Mouse (Mus musculus) CH12.LX (cell line): Measurements from ENCODE around the gene Tnni3. TPM values are rescaled to one million over a fixed set of nuclear protein-coding genes. Genes with fewer than 3 reads are reported as not detected.

Source experiments
- DNase-seq: peaks from one replicate; pipeline ENCODE4 v3.0.0-alpha.2; 2013; ENCODE audit errors: extremely low read depth
- H3K27ac ChIP-seq: 2 replicates; pipeline ENCODE4 v1.5.1; 2012; ENCODE audit warnings: low read depth, mild to moderate bottlenecking, control low read depth, moderate library complexity; ENCODE audit not compliant: insufficient read depth
- H3K27me3 ChIP-seq: replicated peaks from 2 replicates; pipeline ENCODE3; 2012; ENCODE audit warnings: inconsistent platforms
- H3K36me3 ChIP-seq, 2 experiments: replicated peaks in 1 of 2; 2 replicates each; pipeline versions ENCODE3 to v1.6.1; 2012; ENCODE audit warnings: inconsistent platforms in 1 of 2, low read length in 1 of 2, mild to moderate bottlenecking in 1 of 2, mixed read lengths in 1 of 2, moderate library complexity in 1 of 2; ENCODE audit not compliant: control insufficient read depth in 1 of 2, insufficient read depth in 1 of 2
- H3K4me1 ChIP-seq, 2 experiments: 2 replicates each; pipeline ENCODE4 v1.6.1; 2012; ENCODE audit warnings: inconsistent platforms in 1 of 2, moderate library complexity in 1 of 2; ENCODE audit not compliant: insufficient read depth in 2 of 2, control insufficient read depth in 1 of 2
- H3K4me2 ChIP-seq: 2 replicates; pipeline ENCODE4 v1.6.1; 2012; ENCODE audit warnings: low read depth, mild to moderate bottlenecking, control low read depth; ENCODE audit not compliant: poor library complexity, insufficient read depth, severe bottlenecking
- H3K4me3 ChIP-seq, 3 experiments: fragments of 150-350 bp in 1 of 3; sonication (generic) in 1 of 3; replicated peaks in 1 of 3; 2 replicates each; pipeline versions ENCODE3 to v1.5.1; 2011 to 2012; ENCODE audit warnings: low read depth in 2 of 3, low read length in 2 of 3, mild to moderate bottlenecking in 2 of 3, moderate library complexity in 2 of 3, control low read depth in 1 of 3, improper control_type of control experiment in 1 of 3, inconsistent platforms in 1 of 3, mixed read lengths in 1 of 3; ENCODE audit not compliant: poor library complexity in 1 of 3
- H3K79me2 ChIP-seq: replicated peaks from 2 replicates; pipeline ENCODE4 v1.6.1; 2012; ENCODE audit warnings: mild to moderate bottlenecking, moderate library complexity; ENCODE audit not compliant: control insufficient read depth, poor library complexity, insufficient read depth, severe bottlenecking; ENCODE audit errors: extremely low read depth
- H3K9ac ChIP-seq: 2 replicates; pipeline ENCODE4 v1.6.1; 2012; ENCODE audit warnings: low read depth, mild to moderate bottlenecking, control low read depth, moderate library complexity; ENCODE audit not compliant: insufficient read depth
- H3K9me3 ChIP-seq: replicated peaks from 2 replicates; pipeline ENCODE3; 2012; ENCODE audit warnings: low read length, inconsistent platforms, mixed read lengths
- CHD1 ChIP-seq: IDR thresholded peaks from 2 replicates; pipeline ENCODE4 v1.6.1; 2012; ENCODE audit warnings: low read depth, low read length, improper control_type of control experiment, inconsistent platforms
- CHD2 ChIP-seq: IDR thresholded peaks from 2 replicates; pipeline ENCODE4 v1.6.1; 2011; ENCODE audit warnings: low read length, improper control_type of control experiment
- CTCF ChIP-seq, 2 experiments: IDR thresholded peaks in 1 of 2; conservative IDR thresholded peaks in 1 of 2; 2 replicates each; pipeline ENCODE4 v1.5.1; 2011 to 2012; ENCODE audit warnings: low read depth in 2 of 2, low read length in 2 of 2, improper control_type of control experiment in 1 of 2, inconsistent platforms in 1 of 2, mild to moderate bottlenecking in 1 of 2, moderate library complexity in 1 of 2
- E2F4 ChIP-seq: IDR thresholded peaks from 2 replicates; pipeline ENCODE4 v1.6.1; 2011; ENCODE audit warnings: low read depth, low read length, improper control_type of control experiment; ENCODE audit not compliant: insufficient replicate concordance
- ELF1 ChIP-seq: IDR thresholded peaks from 2 replicates; pipeline ENCODE4 v1.6.1; 2014; ENCODE audit warnings: low read depth, mild to moderate bottlenecking, inconsistent platforms, low read length, improper control_type of control experiment
- GABPA ChIP-seq: IDR thresholded peaks from 2 replicates; pipeline ENCODE4 v1.6.1; 2012; ENCODE audit warnings: low read depth, low read length, improper control_type of control experiment, inconsistent platforms; ENCODE audit not compliant: insufficient replicate concordance
- HCFC1 ChIP-seq: IDR thresholded peaks from 2 replicates; pipeline ENCODE4 v1.6.1; 2012; ENCODE audit warnings: low read depth, mild to moderate bottlenecking, inconsistent platforms, low read length, improper control_type of control experiment
- JUN ChIP-seq: IDR thresholded peaks from 2 replicates; pipeline ENCODE4 v1.6.1; 2011; ENCODE audit warnings: low read depth, mild to moderate bottlenecking, low read length, improper control_type of control experiment, moderate library complexity; ENCODE audit not compliant: insufficient read depth
- JUND ChIP-seq: conservative IDR thresholded peaks from 2 replicates; pipeline ENCODE4 v1.6.1; 2011; ENCODE audit warnings: low read depth, low read length, improper control_type of control experiment
- KAT2A ChIP-seq: IDR thresholded peaks from 2 replicates; pipeline ENCODE4 v1.6.1; 2012; ENCODE audit warnings: low read length, improper control_type of control experiment, inconsistent platforms; ENCODE audit not compliant: insufficient replicate concordance
- MAFK ChIP-seq: IDR thresholded peaks from 2 replicates; pipeline ENCODE4 v1.6.1; 2011; ENCODE audit warnings: low read length, improper control_type of control experiment; ENCODE audit not compliant: insufficient replicate concordance
- MAX ChIP-seq: IDR thresholded peaks from 2 replicates; pipeline ENCODE4 v1.6.1; 2011; ENCODE audit warnings: low read length, improper control_type of control experiment
- MEF2A ChIP-seq: IDR thresholded peaks from 2 replicates; pipeline ENCODE4 v1.6.1; 2014; ENCODE audit warnings: low read depth, mild to moderate bottlenecking, inconsistent platforms, low read length, improper control_type of control experiment, borderline replicate concordance
- NRF1 ChIP-seq: IDR thresholded peaks from 2 replicates; pipeline ENCODE4 v1.6.1; 2014; ENCODE audit warnings: low read depth, mild to moderate bottlenecking, inconsistent platforms, low read length, improper control_type of control experiment, moderate library complexity
- PAX5 ChIP-seq: IDR thresholded peaks from 2 replicates; pipeline ENCODE4 v1.6.1; 2012; ENCODE audit warnings: low read length, inconsistent platforms, mixed read lengths
- POLR2A ChIP-seq: IDR thresholded peaks from 2 replicates; pipeline ENCODE4 v1.6.1; 2011; ENCODE audit warnings: low read depth, mild to moderate bottlenecking, improper control_type of control experiment, low read length
- POLR2AphosphoS2 ChIP-seq: IDR thresholded peaks from 2 replicates; pipeline ENCODE4 v1.6.1; 2011; ENCODE audit warnings: low read depth, low read length, improper control_type of control experiment
- SIN3A ChIP-seq: IDR thresholded peaks from 2 replicates; pipeline ENCODE4 v1.6.1; 2012; ENCODE audit warnings: low read length, improper control_type of control experiment, inconsistent platforms
- SMC3 ChIP-seq: IDR thresholded peaks from 2 replicates; pipeline ENCODE4 v1.6.1; 2011; ENCODE audit warnings: low read depth, low read length, improper control_type of control experiment
- TCF12 ChIP-seq: IDR thresholded peaks from 2 replicates; pipeline ENCODE4 v1.6.1; 2014; ENCODE audit warnings: low read depth, mild to moderate bottlenecking, inconsistent platforms, low read length, improper control_type of control experiment
- USF2 ChIP-seq: conservative IDR thresholded peaks from 2 replicates; pipeline ENCODE4 v1.6.1; 2011; ENCODE audit warnings: low read depth, low read length, improper control_type of control experiment
- ZNF384 ChIP-seq: IDR thresholded peaks from 2 replicates; pipeline ENCODE4 v1.6.1; 2012; ENCODE audit warnings: low read depth, low read length, improper control_type of control experiment, inconsistent platforms
- dilution Hi-C: fragments of 300-500 bp; cut with MboI; formaldehyde crosslinking; loops from 2 replicates; pipeline ENCODE4 v1.14.3; 2020; ENCODE audit warnings: low sequenced_read_pairs; ENCODE audit not compliant: extremely low pct_unique_long_range_greater_than_20kb, extremely low pct_ligation_motif_present
- in situ Hi-C: fragments of 300-500 bp; cut with MboI; formaldehyde crosslinking; loops from 3 replicates; pipeline ENCODE4 v1.14.3; 2019; ENCODE audit warnings: low sequenced_read_pairs, low pct_ligation_motif_present, low pct_unique_long_range_greater_than_20kb, mixed read lengths
- polyA plus RNA-seq: library from polyadenylated mRNA; unstranded; fragments of >175 nt; gene quantifications from 2 replicates; pipeline ENCODE4 v1.2.1, GENCODE M21; 2012; ENCODE audit warnings: low read depth; ENCODE audit not compliant: insufficient read length
- total RNA-seq, 2 experiments: library from RNA; depleted of rRNA; stranded (reverse); fragments of 300-350 nt in 1 of 2; fragments of >200 nt in 1 of 2; gene quantifications; 2 replicates each; pipeline ENCODE4 v1.2.3; 2012 to 2014

The Tnni3 gene
- total and polyA plus RNA-seq, 3 experiments, result 0.51 to 2.0 (median 0.64) TPM

DNA sequence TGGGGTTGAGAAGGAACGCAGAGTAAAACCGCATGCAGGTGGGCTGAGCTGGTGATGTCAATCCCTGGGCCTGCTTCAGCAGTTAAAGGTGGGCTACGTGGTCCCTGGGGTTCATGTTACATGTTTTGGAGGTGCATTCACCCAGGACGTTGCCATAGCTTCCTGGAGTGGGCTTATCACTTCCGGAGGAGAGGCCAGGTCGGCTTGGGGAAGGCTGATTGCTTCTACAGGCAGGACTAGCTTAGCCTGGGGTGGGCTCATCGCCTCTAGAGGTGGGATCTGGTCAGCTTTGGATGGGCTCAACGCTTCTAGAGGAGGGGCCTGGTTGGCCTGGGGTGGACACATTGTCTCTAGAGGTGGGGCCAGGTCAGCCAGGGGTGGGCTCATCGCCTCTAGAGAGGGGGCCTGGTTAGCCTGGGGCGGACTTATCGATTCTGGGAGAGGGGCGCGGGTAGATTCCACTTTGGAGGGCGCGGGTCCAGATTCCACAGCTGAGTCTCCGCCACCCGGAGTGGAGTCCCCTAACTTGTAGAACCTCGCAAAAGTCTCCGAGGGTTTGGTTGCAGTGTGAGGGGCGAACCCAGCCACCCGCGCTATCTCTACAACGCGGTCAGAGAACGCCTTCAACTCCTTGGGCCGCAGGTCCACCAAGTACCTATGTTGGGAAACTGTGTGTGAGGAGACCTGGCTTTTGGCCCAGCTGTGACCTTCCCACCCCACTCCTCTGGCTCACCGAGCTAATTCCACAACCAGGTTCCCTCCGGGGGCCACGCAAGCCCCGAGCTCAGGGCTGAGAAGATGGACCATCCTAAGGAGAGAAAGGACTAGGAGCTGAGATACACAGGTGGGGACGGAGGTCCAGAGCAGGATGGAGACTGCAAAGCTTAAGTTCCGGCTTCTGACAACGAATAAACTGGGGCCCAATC, 561 bp downstream of the Tnni3 start:
- Histone ChIP-seq H3K27me3 (no peaks in the 10 kb centered on the region), H3K9me3 (no peaks in the 10 kb centered on the region), H3K36me3 (no peaks in the 10 kb centered on the region), H3K4me3 (no peak overlapping the region), H3K27ac (no peak overlapping the region), H3K4me1 (peaks cover 8 to 14% of the 10 kb centered on the region in 2 experiments), H3K9ac (no peak overlapping the region), H3K79me2 (no peaks in the 10 kb centered on the region), H3K4me2 (no peak overlapping the region)
- dilution Hi-C loops (no loop called here), in situ Hi-C loops (no loop called here)
- TF ChIP-seq ZNF384, result no peak
- TF ChIP-seq E2F4, result no peak
- no peak for TF ChIP-seq JUN
- no peak for TF ChIP-seq POLR2A
- TF ChIP-seq PAX5, result no peak
- TF ChIP-seq USF2, result no peak
- TF ChIP-seq POLR2AphosphoS2, result no peak
- TF ChIP-seq SMC3, result no peak
- TF ChIP-seq JUND, result no peak
- TF ChIP-seq MAX, result no peak
- TF ChIP-seq GABPA, result no peak
- TF ChIP-seq CHD1, result no peak
- no peak for TF ChIP-seq CTCF (conservative IDR thresholded peaks at IDR 0.05 in 1 of 2, IDR thresholded peaks at IDR 0.05 in 1 of 2; ENCODE audit: low read depth in 2 of 2, low read length in 2 of 2)
- no peak for TF ChIP-seq CHD2
- no peak for DNase-seq

DNA sequence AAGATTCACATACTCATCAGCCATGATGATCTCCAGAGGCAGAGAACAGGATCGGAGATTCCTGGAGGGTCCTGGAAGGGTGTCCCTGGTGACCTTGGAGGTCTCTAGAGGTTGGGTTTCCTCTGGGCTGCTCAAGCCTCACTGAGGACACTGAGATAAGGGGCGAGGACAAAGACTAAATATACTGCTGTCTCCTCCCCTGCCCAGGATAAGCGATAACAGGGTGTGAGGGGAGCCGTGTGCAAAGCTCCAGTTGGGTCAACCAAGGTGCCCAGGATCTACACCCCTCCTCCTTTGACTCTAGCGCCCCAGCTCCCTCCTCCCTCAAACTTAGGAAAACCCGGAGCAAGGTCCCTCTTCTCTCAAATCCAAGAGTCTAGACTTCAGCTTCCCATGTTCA, 1.7 kb downstream of the Tnni3 start:
- Histone ChIP-seq H3K4me1 (peaks cover 3 to 12% of the 10 kb centered on the region in 2 experiments), H3K4me3 (no peak overlapping the region), H3K9me3 (no peaks in the 10 kb centered on the region), H3K36me3 (no peaks in the 10 kb centered on the region), H3K4me2 (no peak overlapping the region), H3K9ac (no peak overlapping the region), H3K79me2 (no peaks in the 10 kb centered on the region), H3K27ac (no peak overlapping the region), H3K27me3 (no peaks in the 10 kb centered on the region)
- in situ Hi-C loops, result no loop called here
- no peak for TF ChIP-seq KAT2A
- no peak for TF ChIP-seq NRF1
- TF ChIP-seq ELF1, result no peak
- no peak for TF ChIP-seq MAFK
- no peak for TF ChIP-seq E2F4
- TF ChIP-seq POLR2A, result no peak
- TF ChIP-seq ZNF384, result no peak
- no peak for TF ChIP-seq SIN3A
- TF ChIP-seq HCFC1, result no peak
- no peak for TF ChIP-seq MEF2A
- TF ChIP-seq TCF12, result no peak
- no peak for TF ChIP-seq CTCF (conservative IDR thresholded peaks at IDR 0.05 in 1 of 2, IDR thresholded peaks at IDR 0.05 in 1 of 2; ENCODE audit: low read depth in 2 of 2, low read length in 2 of 2)
- no peak for DNase-seq
- dilution Hi-C loops, result no loop called here
